17 mouse cellular contexts compared by ENCODE assay signal in the genomic region with DNA sequence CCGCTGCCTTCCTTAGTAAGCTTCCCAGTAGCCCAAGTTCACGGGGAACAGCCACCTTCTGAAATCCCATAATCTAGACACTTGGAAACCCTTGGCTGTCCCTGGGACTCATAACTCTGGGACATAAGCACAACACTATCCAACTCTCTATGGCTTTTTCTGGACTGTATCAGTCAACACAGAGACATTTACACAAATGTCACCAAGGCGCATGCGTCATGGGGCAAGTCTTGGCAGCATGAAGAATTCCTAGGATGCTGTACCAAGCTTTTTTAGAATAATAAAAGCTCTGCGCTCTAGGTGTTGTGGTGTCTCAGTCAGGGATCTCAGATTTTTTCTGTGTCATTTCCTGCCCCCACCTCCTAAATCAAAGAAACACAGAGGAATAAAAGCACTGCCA. TPM values are rescaled to one million over a fixed set of nuclear protein-coding genes. Genes with fewer than 3 reads are reported as not detected.
DNase-seq lines count a peak whose midpoint lies in the region; ATAC-seq and TF ChIP-seq lines count a peak whose summit lies in the region.
"Had no signal": no experiment of that assay in that cellular context is flagged by ENCODE, and none has a peak within 500 bp of the region (broad histone marks: within the 10 kb centered on the region; RNA-seq: fewer than 3 reads in every experiment).

No protein-coding gene starts in this region.

- no peaks in the 10 kb centered on the region for H3K36me3 ChIP-seq in heart, adult 2 months (ENCODE audit: control insufficient read depth, insufficient read depth, low read length)
- H3K36me3 ChIP-seq in heart, embryonic 16.5 days (ENCODE audit: control insufficient read depth, insufficient read depth): peaks cover 12% of the 10 kb centered on the region
- peaks cover 75% of the 10 kb centered on the region for H3K36me3 ChIP-seq in hindbrain, embryonic 10.5 days

- DNase-seq in heart, adult 2 months: peak in 1 of 2 experiments; percentile 39
- DNase-seq in heart, postnatal 25 days (ENCODE audit: low spot score): no peak
- no peak for DNase-seq in layer of hippocampus, adult 2 months (ENCODE audit: low spot score in 2 of 2)
- no peak for DNase-seq in layer of hippocampus, adult 18-20 months (ENCODE audit: low spot score in 2 of 2)
- DNase-seq in kidney, adult 11 months: no peak
- DNase-seq in testis, postnatal 14 days (ENCODE audit: low spot score): no peak
- DNase-seq in hindbrain, embryonic 10.5 days (ENCODE audit: low spot score): no peak
- DNase-seq: adrenal gland, adult 2 months; adrenal gland, postnatal 25 days; cerebellum, adult 2 months; gastrocnemius, postnatal 36 days; kidney, adult 18-20 months had no signal

- peaks cover 7% of the 10 kb centered on the region; the same call in 1 of the 2 replicates for H3K4me1 ChIP-seq in heart, adult 2 months (ENCODE audit: control insufficient read depth, insufficient read depth, low read length)
- peaks cover 23% of the 10 kb centered on the region for H3K4me1 ChIP-seq in heart, embryonic 16.5 days (ENCODE audit: control insufficient read depth, insufficient read depth, low read length)
- no peaks in the 10 kb centered on the region for H3K4me1 ChIP-seq in hindbrain, embryonic 10.5 days (replicated peaks)
- H3K4me1 ChIP-seq: embryonic facial prominence, embryonic 10.5 days had no signal

- no peak overlapping the region for H3K4me2 ChIP-seq in heart, embryonic 16.5 days (ENCODE audit: low read depth, low read length)
- H3K4me2 ChIP-seq: forebrain, embryonic 13.5 days; hindbrain, embryonic 13.5 days had no signal

- TF ChIP-seq POLR2A in heart, adult 2 months (IDR thresholded peaks at IDR 0.05; ENCODE audit: insufficient read depth, low read depth, low read length): no peak

- H3K9ac ChIP-seq in heart, adult 2 months (ENCODE audit: low read depth, low read length): no peak overlapping the region
- H3K9ac ChIP-seq in heart, embryonic 16.5 days (ENCODE audit: low read length): 0 out of 2 replicates have a peak overlapping the region, but pooled peaks have one; percentile 18
- H3K9ac ChIP-seq: forebrain, embryonic 13.5 days; hindbrain, embryonic 13.5 days had no signal

- intact Hi-C loops in heart, adult 2 months (cut with DNase I): no loop called here
- intact Hi-C loops in heart, postnatal 25 days (cut with DNase I): no loop called here

- peak; percentile 72 for ATAC-seq in heart, embryonic 16.5 days (replicated peaks; ENCODE audit: extremely low read depth, insufficient read depth, low FRiP score)
- ATAC-seq: activated CD4-positive, CD25-positive, alpha-beta regulatory T cell, adult 4 months; forebrain, embryonic 13.5 days had no signal

- H3K27me3 ChIP-seq in heart, adult 2 months (ENCODE audit: control insufficient read depth, insufficient read depth, low read length): no peaks in the 10 kb centered on the region
- H3K27me3 ChIP-seq in heart, embryonic 16.5 days (ENCODE audit: control insufficient read depth, insufficient read depth, low read length): no peaks in the 10 kb centered on the region
- H3K27me3 ChIP-seq in hindbrain, embryonic 10.5 days (ENCODE audit: insufficient read depth, poor library complexity, severe bottlenecking): no peaks in the 10 kb centered on the region
- H3K27me3 ChIP-seq: forebrain, embryonic 13.5 days; hindbrain, embryonic 13.5 days had no signal

- H3K79me2 ChIP-seq in heart, adult 2 months (replicated peaks; ENCODE audit: control insufficient read depth, insufficient read depth, low read length): no peaks in the 10 kb centered on the region

- 61% methylated on average over 5 of the region's 5 CpGs for WGBS in heart, adult 2 months
- 43% methylated on average over 5 of the region's 5 CpGs for WGBS in heart, embryonic 16.5 days
- 97% methylated on average over 5 of the region's 5 CpGs for WGBS in hindbrain, embryonic 10.5 days

- H3K9me3 ChIP-seq in heart, embryonic 16.5 days (replicated peaks; ENCODE audit: control insufficient read depth, low read length): no peaks in the 10 kb centered on the region
- no peaks in the 10 kb centered on the region for H3K9me3 ChIP-seq in hindbrain, embryonic 10.5 days
- H3K9me3 ChIP-seq: embryonic facial prominence, embryonic 10.5 days; forebrain, embryonic 13.5 days; hindbrain, embryonic 13.5 days had no signal

- no peak for TF ChIP-seq CTCF in heart, adult 2 months (IDR thresholded peaks at IDR 0.05)
- TF ChIP-seq CTCF in layer of hippocampus, adult 2 months (conservative IDR thresholded peaks at IDR 0.05): no peak

- no peak overlapping the region for H3K4me3 ChIP-seq in heart, adult 2 months
- H3K4me3 ChIP-seq in layer of hippocampus, adult 2 months: no peak overlapping the region
- H3K4me3 ChIP-seq in heart, embryonic 16.5 days (ENCODE audit: low read length): no peak overlapping the region
- H3K4me3 ChIP-seq in hindbrain, embryonic 10.5 days: no peak overlapping the region
- H3K4me3 ChIP-seq: embryonic facial prominence, embryonic 10.5 days; forebrain, embryonic 13.5 days; hindbrain, embryonic 13.5 days had no signal

- TF ChIP-seq EP300 in heart, adult 2 months (IDR thresholded peaks at IDR 0.05; ENCODE audit: insufficient read depth, low read depth, low read length): no peak

- H3K27ac ChIP-seq in heart, adult 2 months: peak overlapping the region; percentile 73
- H3K27ac ChIP-seq in layer of hippocampus, adult 2 months: peak overlapping the region; percentile 64; the same call in 1 of the 2 replicates
- peak overlapping the region; percentile 94 for H3K27ac ChIP-seq in heart, embryonic 16.5 days (ENCODE audit: low read length)
- no peak overlapping the region for H3K27ac ChIP-seq in hindbrain, embryonic 10.5 days
- H3K27ac ChIP-seq: embryonic facial prominence, embryonic 10.5 days; forebrain, embryonic 13.5 days; hindbrain, embryonic 13.5 days had no signal

RNA-seq across cellular contexts. Expression of a gene that starts 28.3 kb away (rescaled TPM):
- 10 to 100 TPM; 19.4 to 20.0 TPM for total RNA-seq in heart, adult 2 months (2021)
- 12.6 and 18.2 TPM in 2 replicates for polyA plus RNA-seq in heart, adult 2 months (2012; rRNA removed)
- 10 to 100 TPM; 19.4 to 26.6 TPM for total RNA-seq in heart, postnatal 25 days (2021)
- total RNA-seq in layer of hippocampus, adult 2 months (2021): 10 to 100 TPM; 11.3 to 12.8 TPM
- 10 to 100 TPM in 1 of 2 experiments, 1 to 10 TPM in 1; 9.9 to 10.8 TPM for total RNA-seq in layer of hippocampus, adult 18-20 months (2021)
- polyA plus RNA-seq in heart, embryonic 16.5 days (2015; fragmentation: Nextera tagmentation; extraction: Ambion mirVana): 80.2 and 90.4 TPM in 2 replicates
- polyA plus RNA-seq in hindbrain, embryonic 10.5 days (2016; fragmentation: Nextera tagmentation; extraction: Ambion mirVana): 55.6 and 57.8 TPM in 2 replicates

RNA-seq across cellular contexts. Expression of a gene that starts 34.5 kb away (rescaled TPM):
- total RNA-seq in heart, adult 2 months (2021): 1 to 10 TPM; 3.8 to 5.4 TPM
- 5.8 and 6.6 TPM in 2 replicates for polyA plus RNA-seq in heart, adult 2 months (2012; rRNA removed)
- total RNA-seq in heart, postnatal 25 days (2021): 1 to 10 TPM; 6.3 to 6.7 TPM
- total RNA-seq in layer of hippocampus, adult 2 months (2021): 10 to 100 TPM in 1 of 2 experiments, 1 to 10 TPM in 1; 9.3 to 10.1 TPM
- total RNA-seq in layer of hippocampus, adult 18-20 months (2021): 1 to 10 TPM; 8.3 to 8.8 TPM
- 14.0 and 15.7 TPM in 2 replicates for polyA plus RNA-seq in heart, embryonic 16.5 days (2015; fragmentation: Nextera tagmentation; extraction: Ambion mirVana)
- polyA plus RNA-seq in hindbrain, embryonic 10.5 days (2016; fragmentation: Nextera tagmentation; extraction: Ambion mirVana): 34.4 and 35.8 TPM in 2 replicates

RNA-seq across cellular contexts. Expression of a gene that starts 37.7 kb away (rescaled TPM):
- 10 to 100 TPM in 1 of 2 experiments, 1 to 10 TPM in 1; 9.4 to 10.2 TPM for total RNA-seq in heart, adult 2 months (2021)
- 16.7 and 22.1 TPM in 2 replicates for polyA plus RNA-seq in heart, adult 2 months (2012; rRNA removed)
- 10 to 100 TPM; 11.1 to 12.8 TPM for total RNA-seq in heart, postnatal 25 days (2021)
- total RNA-seq in layer of hippocampus, adult 2 months (2021): 10 to 100 TPM; 46.1 to 48.0 TPM
- 10 to 100 TPM; 45.2 to 47.4 TPM for total RNA-seq in layer of hippocampus, adult 18-20 months (2021)
- polyA plus RNA-seq in heart, embryonic 16.5 days (2015; fragmentation: Nextera tagmentation; extraction: Ambion mirVana): 22.5 and 24.1 TPM in 2 replicates
- polyA plus RNA-seq in hindbrain, embryonic 10.5 days (2016; fragmentation: Nextera tagmentation; extraction: Ambion mirVana): 14.4 and 16.5 TPM in 2 replicates
